Mouse (Mus musculus): ENCODE results near the gene Apol8.
"Not testable (repeated sequence)": the region's sequence is repeated elsewhere in the genome, so short reads cannot be mapped to it uniquely, and the experiment has no call there.

GRCm38 (mm10) chr15:77708936-77709335, 47.9 kb downstream of the Apol8 start:
- TF ChIP-seq CTCF, POLR2A (IDR thresholded peaks at IDR 0.05; ENCODE audit: insufficient read depth, low read depth, low read length): not testable (repeated sequence)
